Mouse (Mus musculus) Patski (cell line): ENCODE measurements at regions not wholly inside any gene's neighbourhood (a gene's known extent, or its start where the extent isn't known, plus 50 kb on each side); places are given as distances from the start of the nearest gene placed in this dataset.

Source experiments
- ATAC-seq: fragments of 100-300 bp; one replicate; pipeline ENCODE4 v1.8.0; 2021
- CTCF ChIA-PET: fragments of 350-600 bp; sonication (Branson Sonifier 250); formaldehyde crosslinking; loops from one replicate; lab custom pipeline; 2022; ENCODE audit warnings: inconsistent platforms; lab: Charles Lee
- POLR2A ChIA-PET: fragments of 350-600 bp; sonication (Branson Sonifier 250); formaldehyde crosslinking; loops from one replicate; lab custom pipeline; 2022; ENCODE audit warnings: antibody characterized with exemption, inconsistent platforms; lab: Charles Lee
- DNase-seq: peaks from one replicate; pipeline ENCODE4 v3.0.0-alpha.2; 2011; ENCODE audit warnings: low read depth, low spot score
- H3K27me3 ChIP-seq: fragments of 371-371 bp; one replicate; pipeline ENCODE4 v1.5.1; 2021
- CTCF ChIP-seq: fragments of 100-300 bp; IDR thresholded peaks from one replicate; pipeline ENCODE4 v1.5.1; 2021
- in situ Hi-C: fragments of 300-500 bp; cut with MboI; formaldehyde crosslinking; loops from 3 replicates; pipeline ENCODE4 v1.11.1; 2018; ENCODE audit warnings: low pct_unique_long_range_greater_than_20kb, mixed read lengths

GRCm38 (mm10) chr3:102611398-102612366 is 122.6 kb upstream of the Tspan2 start:
- ChIA-PET POLR2A (no interaction called here), CTCF (interaction anchor here (1.0 to 1.6 kb wide), 2 partner anchors 10 to 17 kb away, joined by 3 read pairs; no protein-coding TSS in a partner anchor)
- ATAC-seq (no peak), DNase-seq (peak; percentile 54)
- in situ Hi-C loops: no loop called here
- no peaks in the 10 kb centered on the region for H3K27me3 ChIP-seq
- TF ChIP-seq CTCF: no peak

DNA sequence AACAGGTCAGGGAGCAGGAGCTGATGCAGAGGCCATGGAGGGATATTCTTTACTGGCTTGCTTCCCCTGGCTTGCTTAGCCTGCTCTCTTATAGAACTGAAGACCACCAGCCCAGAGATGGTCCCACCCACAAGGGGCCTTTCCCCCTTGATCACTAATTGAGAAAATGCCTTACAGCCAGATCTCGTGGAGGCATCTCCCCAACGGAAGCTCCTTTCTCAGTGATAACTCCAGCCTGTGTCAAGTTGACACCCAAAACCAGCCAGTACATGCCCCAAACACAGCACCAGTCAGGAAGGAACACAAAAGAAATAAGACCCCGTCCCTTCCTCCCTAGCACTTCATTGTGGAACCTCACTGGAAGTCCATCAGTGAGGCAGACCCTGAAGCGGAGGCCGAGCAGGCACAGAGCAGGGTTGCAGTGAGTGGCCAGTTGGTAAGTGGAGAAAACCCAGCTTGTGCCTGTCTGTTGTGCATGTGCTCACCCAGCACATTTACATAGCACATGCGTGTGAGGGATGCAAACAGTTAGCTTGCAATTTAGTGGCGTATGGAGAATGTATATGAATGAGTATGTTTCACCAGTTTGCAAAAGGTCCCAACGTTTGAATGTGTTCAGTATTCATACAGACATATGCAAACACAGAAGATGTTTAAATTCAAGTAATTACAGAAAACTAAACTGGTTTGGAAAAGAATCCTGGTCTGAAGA is 114.5 kb upstream of the Tspan2 start:
- no peaks in the 10 kb centered on the region for H3K27me3 ChIP-seq
- CTCF ChIA-PET: no interaction called here
- no peak for TF ChIP-seq CTCF
- in situ Hi-C loops: no loop called here
- ATAC-seq (no peak), DNase-seq (no peak)
- POLR2A ChIA-PET: no interaction called here

DNA sequence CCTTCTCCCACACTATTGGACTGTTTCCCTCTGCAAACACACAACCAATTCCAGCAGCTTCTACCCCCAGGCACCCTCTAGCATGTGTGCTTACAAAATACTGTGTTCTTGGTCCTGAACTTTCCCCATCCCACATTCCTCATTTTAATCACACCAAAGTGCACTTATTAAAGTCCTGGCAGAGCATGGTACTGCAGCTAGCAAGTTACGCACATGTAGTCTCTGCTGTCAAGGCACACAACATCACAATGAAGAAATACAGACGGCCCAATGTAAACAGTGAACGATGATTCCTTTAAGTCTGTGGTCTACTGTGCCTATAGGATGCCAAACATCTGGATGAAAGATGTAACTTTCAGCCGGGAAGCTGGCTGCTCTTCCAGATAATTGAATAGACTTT is 98.3 kb upstream of the Tspan2 start:
- ATAC-seq (no peak), DNase-seq (no peak)
- ChIA-PET CTCF (interaction anchor here (1.3 kb wide), 1 partner anchor 10 kb away, joined by 3 read pairs; no protein-coding TSS in a partner anchor), POLR2A (interaction anchor here (0.6 kb wide), 1 partner anchor 20 kb away, joined by 4 read pairs; no protein-coding TSS in a partner anchor)
- H3K27me3 ChIP-seq: no peaks in the 10 kb centered on the region
- TF ChIP-seq CTCF: no peak
- in situ Hi-C loops: no loop called here

DNA sequence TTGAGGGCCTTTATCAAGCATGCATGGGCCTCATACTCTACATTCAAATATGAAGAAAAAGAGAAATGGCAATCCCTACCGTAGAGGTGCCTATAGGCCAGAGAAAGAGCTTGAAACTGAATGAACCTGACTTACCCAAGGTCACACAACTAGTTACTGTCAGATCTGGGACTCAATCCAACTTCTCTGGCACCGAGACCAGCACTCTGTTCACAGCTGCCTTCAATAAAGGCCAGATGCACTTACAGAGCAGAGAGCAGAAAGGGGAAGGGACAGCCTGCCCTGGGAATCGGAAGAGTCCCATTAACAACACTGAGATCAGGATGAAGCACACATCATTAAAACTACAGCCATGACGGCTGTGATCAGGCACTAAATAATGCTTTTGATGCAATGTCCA is 97.7 kb upstream of the Tspan2 start:
- no peak for DNase-seq
- no peak for TF ChIP-seq CTCF

GRCm38 (mm10) chr3:102644276-102644940 is 89.9 kb upstream of the Tspan2 start:
- ATAC-seq (no peak), DNase-seq (no peak)
- no peaks in the 10 kb centered on the region for H3K27me3 ChIP-seq
- in situ Hi-C loops: no loop called here
- TF ChIP-seq CTCF: no peak
- POLR2A ChIA-PET: no interaction called here
- CTCF ChIA-PET: no interaction called here

More for the DNA sequence above, 97.7 kb upstream of the Tspan2 start:
- ChIA-PET POLR2A (interaction anchor here (0.6 kb wide), 1 partner anchor 21 kb away, joined by 4 read pairs; no protein-coding TSS in a partner anchor), CTCF (interaction anchor here (0.7 to 1.3 kb wide), 2 partner anchors 9 kb away, joined by 3 read pairs; no protein-coding TSS in a partner anchor)
- H3K27me3 ChIP-seq: no peaks in the 10 kb centered on the region
- ATAC-seq: no peak
- in situ Hi-C loops: no loop called here

GRCm38 (mm10) chr3:102648450-102648849 is 85.9 kb upstream of the Tspan2 start:
- in situ Hi-C loops: no loop called here
- DNase-seq: no peak
- POLR2A ChIA-PET: no interaction called here
- H3K27me3 ChIP-seq: no peaks in the 10 kb centered on the region
- CTCF ChIA-PET: interaction anchor here (1.0 to 1.5 kb wide), 2 partner anchors 10 to 14 kb away, joined by 3 read pairs; no protein-coding TSS in a partner anchor
- no peak for ATAC-seq
- no peak for TF ChIP-seq CTCF

DNA sequence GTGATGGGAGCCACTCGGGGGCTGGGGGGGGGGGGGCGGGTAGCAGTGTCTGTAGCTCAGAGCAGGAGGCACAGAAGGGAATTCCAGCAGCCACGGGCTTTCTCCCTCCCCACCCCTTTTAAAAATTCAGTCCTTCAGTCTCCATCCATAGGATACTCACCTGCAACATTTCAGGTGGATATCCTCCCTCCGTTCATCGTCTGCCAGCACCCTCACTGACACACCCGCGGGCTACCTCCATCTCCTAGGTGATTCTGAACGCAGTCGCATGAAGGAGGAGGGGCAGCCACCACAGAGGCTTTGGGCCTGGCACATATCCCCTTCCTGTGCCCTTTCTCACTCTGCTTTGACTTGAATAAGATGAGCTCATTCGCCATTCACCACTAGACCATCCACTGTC is 79.4 kb upstream of the Tspan2 start:
- POLR2A ChIA-PET: interaction anchor here (0.5 to 0.6 kb wide), 3 partner anchors 12 to 500 kb away, joined by 3 to 4 read pairs (median 4); no protein-coding TSS in a partner anchor
- in situ Hi-C loops: no loop called here
- TF ChIP-seq CTCF: no peak
- DNase-seq (no peak), ATAC-seq (no peak)
- H3K27me3 ChIP-seq: no peaks in the 10 kb centered on the region
- CTCF ChIA-PET: interaction anchor here (1.8 to 2.3 kb wide), 2 partner anchors 9 to 24 kb away, joined by 3 to 5 read pairs; no protein-coding TSS in a partner anchor

GRCm38 (mm10) chr3:102657116-102657515 is 77.2 kb upstream of the Tspan2 start:
- no peak for ATAC-seq
- POLR2A ChIA-PET: no interaction called here
- CTCF ChIA-PET: interaction anchor here (1.4 kb wide), 1 partner anchor 11 kb away, joined by 5 read pairs; no protein-coding TSS in a partner anchor
- in situ Hi-C loops: no loop called here
- DNase-seq: no peak
- no peaks in the 10 kb centered on the region for H3K27me3 ChIP-seq
- no peak for TF ChIP-seq CTCF

DNA sequence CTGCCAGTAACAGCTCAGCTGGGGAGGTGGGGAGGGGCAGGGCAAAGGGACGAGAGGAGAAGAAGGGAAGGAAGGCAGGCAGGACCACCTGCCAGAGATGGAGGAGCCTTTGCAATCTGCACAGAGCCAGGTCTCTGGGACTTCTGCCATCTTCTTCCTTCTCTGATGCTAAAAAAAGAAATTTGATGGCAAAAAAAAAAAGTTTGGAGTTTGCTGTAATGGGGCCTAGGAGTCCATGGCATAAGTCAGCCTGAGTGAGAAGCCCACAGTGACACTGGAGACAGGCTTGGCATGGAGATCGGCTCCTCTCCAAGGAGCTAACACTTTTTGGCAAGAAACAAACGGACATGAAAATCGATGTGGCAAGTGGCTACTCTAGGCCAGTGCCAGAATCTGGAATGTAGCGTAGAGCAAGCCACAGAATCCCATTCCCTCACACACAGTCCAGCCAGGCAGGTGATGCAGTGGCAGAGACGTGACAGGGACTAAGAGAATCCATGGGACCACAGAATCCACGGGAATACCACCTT is 76.7 kb upstream of the Tspan2 start:
- POLR2A ChIA-PET: no interaction called here
- DNase-seq: no peak
- ATAC-seq: no peak
- CTCF ChIA-PET: interaction anchor here (1.4 kb wide), 1 partner anchor 11 kb away, joined by 5 read pairs; no protein-coding TSS in a partner anchor
- in situ Hi-C loops: no loop called here
- TF ChIP-seq CTCF: no peak
- H3K27me3 ChIP-seq: no peaks in the 10 kb centered on the region
